In genomic region chr13:58556018-58556417, GRCm38 (mm10) we compare ENCODE assay signal across 10 mouse cellular contexts. TPM values are rescaled to one million over a fixed set of nuclear protein-coding genes. Genes with fewer than 3 reads are reported as not detected.
A peak's percentile ranks its signal among the peaks of the same experiment; 100 is the strongest.
DNase-seq lines count a peak whose midpoint lies in the region; ATAC-seq and TF ChIP-seq lines count a peak whose summit lies in the region.
"Had no signal": no experiment of that assay in that cellular context is flagged by ENCODE, and none has a peak within 500 bp of the region (broad histone marks: within the 10 kb centered on the region; RNA-seq: fewer than 3 reads in every experiment).

No protein-coding gene starts in this region.

- ATAC-seq in lung, postnatal 0 days = no peak
- ATAC-seq in liver, embryonic 14.5 days (ENCODE audit: insufficient read depth) = no peak

- no peak for TF ChIP-seq POLR2A in heart, adult 2 months (IDR thresholded peaks at IDR 0.05; ENCODE audit: insufficient read depth, low read depth, low read length)

- H3K9ac ChIP-seq in heart, adult 2 months (ENCODE audit: low read depth, low read length) = no peak overlapping the region
- H3K9ac ChIP-seq in lung, postnatal 0 days (replicated peaks; ENCODE audit: low read depth) = no peak overlapping the region
- H3K9ac ChIP-seq in liver, embryonic 14.5 days (replicated peaks) = no peak overlapping the region

- H3K27ac ChIP-seq in heart, adult 2 months = no peak overlapping the region
- no peak overlapping the region for H3K27ac ChIP-seq in lung, postnatal 0 days (ENCODE audit: low read length)
- H3K27ac ChIP-seq in liver, embryonic 14.5 days = no peak overlapping the region

- TF ChIP-seq CTCF in heart, adult 2 months (IDR thresholded peaks at IDR 0.05) = peak; percentile 56
- TF ChIP-seq CTCF in lung, postnatal 0 days (IDR thresholded peaks at IDR 0.05) = peak; percentile 29
- TF ChIP-seq CTCF in liver, embryonic 14.5 days (IDR thresholded peaks at IDR 0.05; ENCODE audit: low read depth) = peak; percentile 60

- H3K9me3 ChIP-seq in lung, postnatal 0 days (ENCODE audit: low read length) = no peaks in the 10 kb centered on the region
- no peaks in the 10 kb centered on the region for H3K9me3 ChIP-seq in liver, embryonic 14.5 days (ENCODE audit: control insufficient read depth, low read length)

- no peak for TF ChIP-seq EP300 in heart, adult 2 months (IDR thresholded peaks at IDR 0.05; ENCODE audit: insufficient read depth, low read depth, low read length)
- TF ChIP-seq EP300 in lung, postnatal 0 days (IDR thresholded peaks at IDR 0.05) = no peak
- no peak for TF ChIP-seq EP300 in liver, embryonic 14.5 days (IDR thresholded peaks at IDR 0.05; ENCODE audit: low read depth)

- H3K36me3 ChIP-seq in heart, adult 2 months (ENCODE audit: control insufficient read depth, insufficient read depth, low read length) = no peaks in the 10 kb centered on the region
- H3K36me3 ChIP-seq in lung, postnatal 0 days (ENCODE audit: insufficient read depth, low read length) = no peaks in the 10 kb centered on the region
- no peaks in the 10 kb centered on the region for H3K36me3 ChIP-seq in liver, embryonic 14.5 days (replicated peaks; ENCODE audit: control insufficient read depth, insufficient read depth, low read depth)

- WGBS in heart, adult 2 months = 90% methylated on average over 1 of the region's 1 CpGs
- WGBS in lung, postnatal 0 days = 79% methylated on average over 1 of the region's 1 CpGs
- WGBS in liver, embryonic 14.5 days (ENCODE audit: insufficient replicate concordance) = 26% methylated on average over 1 of the region's 1 CpGs

- intact Hi-C loops in heart, adult 2 months (cut with DNase I) = no loop called here
- intact Hi-C loops in heart, postnatal 25 days (cut with DNase I) = no loop called here

- H3K4me1 ChIP-seq in heart, adult 2 months (ENCODE audit: control insufficient read depth, insufficient read depth, low read length) = no peaks in the 10 kb centered on the region
- no peaks in the 10 kb centered on the region for H3K4me1 ChIP-seq in lung, postnatal 0 days (ENCODE audit: insufficient read depth, low read depth, low read length)
- H3K4me1 ChIP-seq in liver, embryonic 14.5 days (replicated peaks; ENCODE audit: control insufficient read depth in 2 of 2, insufficient read depth in 2 of 2, low read length in 1 of 2) = peaks cover 0 to 5% of the 10 kb centered on the region in 2 experiments; a peak in 2 of 4 replicates

- no peaks in the 10 kb centered on the region for H3K27me3 ChIP-seq in heart, adult 2 months (ENCODE audit: control insufficient read depth, insufficient read depth, low read length)
- no peaks in the 10 kb centered on the region for H3K27me3 ChIP-seq in lung, postnatal 0 days (replicated peaks; ENCODE audit: insufficient read depth, low read length)
- no peaks in the 10 kb centered on the region; the same call in 1 of the 2 replicates for H3K27me3 ChIP-seq in liver, embryonic 14.5 days (ENCODE audit: control insufficient read depth, insufficient read depth, low read length)

- H3K4me3 ChIP-seq in heart, adult 2 months = no peak overlapping the region
- H3K4me3 ChIP-seq in lung, postnatal 0 days (ENCODE audit: low read depth, low read length) = no peak overlapping the region
- no peak overlapping the region for H3K4me3 ChIP-seq in liver, embryonic 14.5 days (ENCODE audit: insufficient read depth in 1 of 2, low read depth in 2 of 2, low read length in 2 of 2)

- no peaks in the 10 kb centered on the region for H3K79me2 ChIP-seq in heart, adult 2 months (replicated peaks; ENCODE audit: control insufficient read depth, insufficient read depth, low read length)

- H3K4me2 ChIP-seq in lung, postnatal 0 days (replicated peaks; ENCODE audit: low read depth, low read length) = no peak overlapping the region
- H3K4me2 ChIP-seq in liver, embryonic 14.5 days (ENCODE audit: low read depth) = no peak overlapping the region

- no peak for DNase-seq in heart, adult 2 months
- DNase-seq in heart, postnatal 25 days (ENCODE audit: low spot score) = no peak
- DNase-seq in lung, postnatal 0 days (ENCODE audit: low spot score) = no peak
- no peak for DNase-seq in lung, adult 18-20 months
- DNase-seq in ES-CJ7 (ENCODE audit: low read depth, low spot score) (peak; percentile 46), adipocyte (ENCODE audit: low spot score) (no peak)
- no peak for DNase-seq in liver, embryonic 14.5 days (ENCODE audit: low read depth in 3 of 3, low spot score in 3 of 3)
- no peak for DNase-seq in frontal cortex, adult 2 months (ENCODE audit: extremely low spot score in 1 of 2, low spot score in 1 of 2)
- DNase-seq: cerebellum, postnatal 36 days had no signal

RNA-seq across cellular contexts. Expression of gene Slc28a3, which starts 54.7 kb away (rescaled TPM):
- total RNA-seq in heart, adult 2 months (2021) = not detected
- polyA plus RNA-seq in heart, adult 2 months (2012; rRNA removed) = 0.12 TPM in 1 of 2 replicates, not detected in the other
- total RNA-seq in heart, postnatal 25 days (2021) = not detected
- polyA plus RNA-seq in lung, postnatal 0 days (2015; fragmentation: Nextera tagmentation; extraction: Ambion mirVana) = 0.05 and 0.18 TPM in 2 replicates
- 0.01 TPM in 1 of 2 replicates, not detected in the other for polyA plus RNA-seq in liver, embryonic 14.5 days (2012; rRNA removed)
- not detected in 2 replicates for polyA plus RNA-seq in liver, embryonic 14.5 days (2014; fragmentation: Nextera tagmentation; extraction: Ambion mirVana)
- 0.06 TPM in 1 of 2 replicates, not detected in the other for polyA plus RNA-seq in frontal cortex, adult 2 months (2012; rRNA removed)
- polyA plus RNA-seq: heart, embryonic 16.5 days had no signal
